Mouse (Mus musculus) ES-E14 (cell line): ENCODE measurements at regions not wholly inside any gene's neighbourhood (a gene's known extent, or its start where the extent isn't known, plus 50 kb on each side); places are given as distances from the start of the nearest gene placed in this dataset.

Experiments used
- DNase-seq: peaks from one replicate; pipeline ENCODE4 v3.0.0-alpha.2; 2013; ENCODE audit warnings: low read depth, low spot score
- H3K27ac ChIP-seq: 2 replicates; pipeline ENCODE4 v1.5.1; 2012; ENCODE audit warnings: low read depth, mild to moderate bottlenecking, low read length, moderate library complexity, mixed read lengths; ENCODE audit not compliant: poor library complexity, insufficient read depth, severe bottlenecking
- H3K36me3 ChIP-seq: 2 replicates; pipeline ENCODE4 v1.6.1; 2012; ENCODE audit warnings: mild to moderate bottlenecking, low read length, moderate library complexity, mixed read lengths; ENCODE audit not compliant: control insufficient read depth, poor library complexity, insufficient read depth, severe bottlenecking
- H3K4me1 ChIP-seq, 2 experiments: fragments of 150-350 bp in 1 of 2; sonication (generic) in 1 of 2; 2 replicates each; pipeline ENCODE4 v1.6.1; 2012; ENCODE audit warnings: low read length in 2 of 2, mild to moderate bottlenecking in 1 of 2, mixed read lengths in 1 of 2; ENCODE audit not compliant: control insufficient read depth in 2 of 2, insufficient read depth in 2 of 2, poor library complexity in 1 of 2
- H3K4me3 ChIP-seq, 2 experiments: fragments of 150-350 bp in 1 of 2; sonication (generic) in 1 of 2; 2 replicates each; pipeline ENCODE4 v1.5.1; 2012; ENCODE audit warnings: low read length in 2 of 2, low read depth in 1 of 2, mild to moderate bottlenecking in 1 of 2, mixed read lengths in 1 of 2; ENCODE audit not compliant: insufficient read depth in 1 of 2, poor library complexity in 1 of 2, severe bottlenecking in 1 of 2
- H3K9ac ChIP-seq: 2 replicates; pipeline ENCODE4 v1.6.1; 2012; ENCODE audit warnings: low read depth, mild to moderate bottlenecking, low read length, mixed read lengths; ENCODE audit not compliant: poor library complexity, insufficient read depth, severe bottlenecking
- H3K9me3 ChIP-seq: fragments of 150-350 bp; sonication (generic); 2 replicates; pipeline ENCODE4 v1.6.1; 2012; ENCODE audit warnings: low read depth, mild to moderate bottlenecking, low read length; ENCODE audit not compliant: control insufficient read depth, insufficient read depth
- CHD2 ChIP-seq: IDR thresholded peaks from 2 replicates; pipeline ENCODE4 v1.6.1; 2014; ENCODE audit warnings: mild to moderate bottlenecking, low read depth, low read length, inconsistent platforms
- HCFC1 ChIP-seq: IDR thresholded peaks from 2 replicates; pipeline ENCODE4 v1.6.1; 2012; ENCODE audit warnings: low read length, inconsistent platforms, borderline replicate concordance; ENCODE audit not compliant: insufficient read depth
- MAFK ChIP-seq: IDR thresholded peaks from 2 replicates; pipeline ENCODE4 v1.6.1; 2014; ENCODE audit warnings: mild to moderate bottlenecking, low read depth, low read length, inconsistent platforms; ENCODE audit not compliant: insufficient read depth
- ZC3H11A ChIP-seq: IDR thresholded peaks from 2 replicates; pipeline ENCODE4 v1.6.1; 2012; ENCODE audit warnings: low read depth, mild to moderate bottlenecking, inconsistent platforms, low read length, borderline replicate concordance
- ZNF384 ChIP-seq: IDR thresholded peaks from 2 replicates; pipeline ENCODE4 v1.6.1; 2012; ENCODE audit warnings: low read depth, low read length, inconsistent platforms
- in situ Hi-C, 2 experiments: fragments of 600-800 bp; cut with MboI; formaldehyde crosslinking; loops; one replicate each; pipeline ENCODE4 v1.15.1; 2025; ENCODE audit warnings: low sequenced_read_pairs in 2 of 2, inconsistent platforms in 1 of 2; ENCODE audit not compliant: unreplicated experiment in 2 of 2

- Histone ChIP-seq H3K27ac (no peak overlapping the region), H3K4me3 (no peak overlapping the region), H3K36me3 (no peaks in the 10 kb centered on the region), H3K4me1 (peaks cover 0 to 2% of the 10 kb centered on the region in 2 experiments; a peak in 1 of 4 replicates), H3K9ac (no peak overlapping the region), H3K9me3 (no peaks in the 10 kb centered on the region)
- no peak for TF ChIP-seq CHD2
- TF ChIP-seq MAFK, result no peak
- TF ChIP-seq ZNF384, result no peak
- TF ChIP-seq ZC3H11A, result no peak
- TF ChIP-seq HCFC1, result no peak
- DNase-seq, result no peak
- in situ Hi-C loops, result no loop called here
Observed at GRCm38 (mm10) chr11:112976914-112977785, 195.1 kb downstream of the Sox9 start.

- no peak overlapping the region for H3K4me3 ChIP-seq
- no peak for TF ChIP-seq ZC3H11A
- TF ChIP-seq MAFK, result no peak
- no peak for TF ChIP-seq CHD2
- no peak for TF ChIP-seq HCFC1
- TF ChIP-seq ZNF384, result no peak
- no peak for DNase-seq
- no peak overlapping the region for H3K9ac ChIP-seq
- in situ Hi-C loops, result no loop called here
- H3K27ac ChIP-seq, result no peak overlapping the region
- no peaks in the 10 kb centered on the region for H3K9me3 ChIP-seq
- peaks cover 0 to 2% of the 10 kb centered on the region in 2 experiments; a peak in 1 of 4 replicates for H3K4me1 ChIP-seq
- no peaks in the 10 kb centered on the region for H3K36me3 ChIP-seq
Observed at GRCm38 (mm10) chr11:112978884-112979283, 196.9 kb downstream of the Sox9 start.

GRCm38 (mm10) chr11:112979413-112979812 is 197.4 kb downstream of the Sox9 start:
- in situ Hi-C loops, result no loop called here
- DNase-seq, result no peak
- Histone ChIP-seq H3K4me3 (no peak overlapping the region), H3K9me3 (no peaks in the 10 kb centered on the region), H3K4me1 (peaks cover 0 to 2% of the 10 kb centered on the region in 2 experiments; a peak in 1 of 4 replicates), H3K36me3 (no peaks in the 10 kb centered on the region), H3K9ac (no peak overlapping the region), H3K27ac (no peak overlapping the region)
- TF ChIP-seq ZNF384, result no peak
- no peak for TF ChIP-seq MAFK
- no peak for TF ChIP-seq ZC3H11A
- no peak for TF ChIP-seq CHD2
- TF ChIP-seq HCFC1, result no peak

GRCm38 (mm10) chr11:112982165-112982801 is 200.3 kb downstream of the Sox9 start:
- Histone ChIP-seq H3K36me3 (no peaks in the 10 kb centered on the region), H3K4me1 (peaks cover 0 to 2% of the 10 kb centered on the region in 2 experiments; a peak in 1 of 4 replicates), H3K4me3 (no peak overlapping the region), H3K9ac (no peak overlapping the region), H3K27ac (no peak overlapping the region), H3K9me3 (no peaks in the 10 kb centered on the region)
- TF ChIP-seq HCFC1 (no peak), ZNF384 (no peak), CHD2 (no peak), ZC3H11A (no peak), MAFK (no peak)
- no peak for DNase-seq
- in situ Hi-C loops, result no loop called here
